Mouse (Mus musculus) kidney, embryonic 14.5 days (tissue): ENCODE measurements at regions not wholly inside any gene's neighbourhood (a gene's known extent, or its start where the extent isn't known, plus 50 kb on each side); places are given as distances from the start of the nearest gene placed in this dataset.

Experiments
- ATAC-seq: fragments of 200-750 bp; cut with Nextera tagmentation; 2 replicates; pipeline ENCODE4 v1.8.0; 2017; ENCODE audit warnings: moderate number of reproducible peaks, mild to moderate bottlenecking, moderate TSS enrichment, moderate library complexity; ENCODE audit not compliant: low FRiP score, low TSS enrichment
- H3K27ac ChIP-seq: fragments of 300-500 bp; sonication (generic); 2 replicates; pipeline ENCODE4 v1.5.1; 2014; ENCODE audit warnings: low read depth, mild to moderate bottlenecking, low read length, moderate library complexity, mixed read lengths
- H3K27me3 ChIP-seq: fragments of 300-500 bp; sonication (generic); 2 replicates; pipeline ENCODE4 v1.6.1; 2014; ENCODE audit warnings: mild to moderate bottlenecking, low read length; ENCODE audit not compliant: control insufficient read depth, insufficient read depth
- H3K36me3 ChIP-seq: fragments of 300-500 bp; sonication (generic); 2 replicates; pipeline ENCODE4 v1.6.1; 2014; ENCODE audit warnings: low read length, mixed read lengths; ENCODE audit not compliant: control insufficient read depth, insufficient read depth
- H3K4me1 ChIP-seq: fragments of 300-500 bp; sonication (generic); 2 replicates; pipeline ENCODE4 v1.6.1; 2014; ENCODE audit warnings: low read length, mixed read lengths; ENCODE audit not compliant: control insufficient read depth, insufficient read depth
- H3K4me2 ChIP-seq: fragments of 300-500 bp; sonication (generic); replicated peaks from 2 replicates; pipeline ENCODE4 v1.6.1; 2014; ENCODE audit warnings: low read depth, mild to moderate bottlenecking, low read length
- H3K4me3 ChIP-seq: fragments of 300-500 bp; sonication (generic); 2 replicates; pipeline ENCODE4 v1.5.1; 2014; ENCODE audit warnings: mild to moderate bottlenecking, low read length
- H3K9ac ChIP-seq: fragments of 300-500 bp; sonication (generic); 2 replicates; pipeline ENCODE4 v1.6.1; 2014; ENCODE audit warnings: low read depth, mild to moderate bottlenecking, low read length, moderate library complexity
- H3K9me3 ChIP-seq: fragments of 300-500 bp; sonication (generic); 2 replicates; pipeline ENCODE4 v1.6.1; 2016; ENCODE audit warnings: low read length; ENCODE audit not compliant: control insufficient read depth
- WGBS: fragments of 180-500 bp; shearing (Covaris S2); extraction: QIAGEN DNeasy Blood & Tissue Kit; methylation state at CpG from one replicate; pipeline ENCODE4 v1.1.7; 2014; 5-methylcytosine and 5-hydroxymethylcytosine counted together

DNA sequence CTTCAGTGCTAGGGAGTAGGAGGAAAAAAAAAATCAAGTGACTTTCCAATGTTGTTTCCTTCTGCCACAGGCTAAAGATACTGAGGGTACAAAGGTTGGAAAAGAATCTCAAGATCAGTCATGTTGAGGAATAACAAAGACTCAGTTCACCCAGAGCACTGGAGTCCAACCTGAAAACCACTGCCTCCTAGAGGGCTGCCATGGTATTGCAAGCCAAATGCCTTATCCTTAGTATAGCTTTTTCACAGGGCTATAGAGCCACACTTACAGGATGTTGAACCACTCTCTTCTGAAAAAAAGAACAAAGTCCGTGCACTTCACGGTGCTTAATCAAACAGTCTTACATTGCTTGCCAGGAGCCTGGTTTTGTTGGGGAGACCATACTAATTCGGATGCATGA is 139.9 kb upstream of the Srrm4 start:
- WGBS: 87% methylated on average over 3 of the region's 3 CpGs
- no peak overlapping the region for H3K9ac ChIP-seq

GRCm38 (mm10) chr5:116719200-116719599 is 127.6 kb upstream of the Srrm4 start:
- no peak for ATAC-seq

More for the DNA sequence above, 139.9 kb upstream of the Srrm4 start:
- Histone ChIP-seq H3K4me1 (no peaks in the 10 kb centered on the region), H3K27me3 (no peaks in the 10 kb centered on the region), H3K4me3 (no peak overlapping the region), H3K9me3 (no peaks in the 10 kb centered on the region), H3K27ac (no peak overlapping the region), H3K4me2 (no peak overlapping the region), H3K36me3 (no peaks in the 10 kb centered on the region)
- ATAC-seq: no peak

GRCm38 (mm10) chr5:116714256-116714655 is 122.6 kb upstream of the Srrm4 start:
- H3K36me3 ChIP-seq: no peaks in the 10 kb centered on the region
- WGBS: 29% methylated on average over 7 of the region's 7 CpGs

More at GRCm38 (mm10) chr5:116719200-116719599, 127.6 kb upstream of the Srrm4 start:
- Histone ChIP-seq H3K27ac (no peak overlapping the region), H3K4me3 (no peak overlapping the region), H3K4me2 (no peak overlapping the region), H3K27me3 (no peaks in the 10 kb centered on the region), H3K36me3 (no peaks in the 10 kb centered on the region), H3K9me3 (no peaks in the 10 kb centered on the region), H3K4me1 (no peaks in the 10 kb centered on the region), H3K9ac (no peak overlapping the region)
- 83% methylated on average over 1 of the region's 1 CpGs for WGBS

DNA sequence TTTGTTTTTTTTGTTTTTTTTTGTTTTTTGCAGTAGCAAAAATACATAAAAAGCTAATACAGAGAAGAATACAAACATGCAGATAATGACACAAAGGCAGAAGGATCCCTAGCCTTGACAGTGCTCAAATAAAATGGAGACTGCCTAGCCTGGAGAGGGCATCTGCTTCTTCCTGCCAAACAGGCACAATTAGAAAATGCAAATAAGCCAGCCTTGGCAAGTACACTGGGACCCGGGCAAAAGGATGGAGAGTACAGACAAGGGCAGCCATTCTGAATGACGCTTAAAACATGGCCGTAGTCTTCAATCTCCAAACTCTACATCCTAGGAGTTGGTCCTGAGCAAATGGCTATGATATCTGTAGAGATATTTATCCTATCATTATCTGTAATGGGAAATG is 120.4 kb upstream of the Srrm4 start:
- Histone ChIP-seq H3K4me2 (no peak overlapping the region), H3K9ac (no peak overlapping the region), H3K4me3 (no peak overlapping the region), H3K36me3 (no peaks in the 10 kb centered on the region), H3K27me3 (no peaks in the 10 kb centered on the region), H3K27ac (no peak overlapping the region), H3K9me3 (no peaks in the 10 kb centered on the region), H3K4me1 (no peaks in the 10 kb centered on the region)
- WGBS: 85% methylated on average over 3 of the region's 3 CpGs
- ATAC-seq: no peak

More at GRCm38 (mm10) chr5:116714256-116714655, 122.6 kb upstream of the Srrm4 start:
- Histone ChIP-seq H3K4me2 (no peak overlapping the region), H3K27me3 (no peaks in the 10 kb centered on the region), H3K4me3 (no peak overlapping the region), H3K4me1 (no peaks in the 10 kb centered on the region), H3K27ac (no peak overlapping the region), H3K9me3 (no peaks in the 10 kb centered on the region), H3K9ac (no peak overlapping the region)
- no peak for ATAC-seq

- H3K4me3 ChIP-seq: no peak overlapping the region
- no peaks in the 10 kb centered on the region for H3K9me3 ChIP-seq
- WGBS: 20% methylated on average over 6 of the region's 6 CpGs
- H3K4me2 ChIP-seq: no peak overlapping the region
- no peaks in the 10 kb centered on the region for H3K36me3 ChIP-seq
- H3K27me3 ChIP-seq: no peaks in the 10 kb centered on the region
- no peak overlapping the region for H3K9ac ChIP-seq
- no peak overlapping the region for H3K27ac ChIP-seq
- no peaks in the 10 kb centered on the region for H3K4me1 ChIP-seq
- no peak for ATAC-seq
Measured at GRCm38 (mm10) chr5:116708505-116708904, 116.9 kb upstream of the Srrm4 start.

DNA sequence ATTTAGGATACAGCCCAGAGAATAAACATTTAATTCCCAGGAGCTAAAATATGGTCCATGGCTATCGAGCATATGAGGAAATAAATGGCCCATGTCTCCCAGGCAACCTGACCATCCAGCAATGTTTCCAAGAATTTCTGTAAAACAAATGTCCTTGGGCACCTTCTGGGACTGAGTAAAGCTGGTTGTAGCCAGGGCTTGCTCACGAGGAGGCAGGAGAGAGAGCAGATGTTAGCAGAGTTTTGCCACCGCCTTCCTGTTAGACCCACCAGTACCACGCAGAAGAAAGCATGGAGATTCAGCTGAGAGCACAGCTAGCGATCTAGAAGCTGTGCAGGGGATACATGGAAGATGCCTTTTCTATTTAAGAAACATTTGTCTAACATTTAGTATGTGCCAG is 70.8 kb upstream of the Srrm4 start:
- no peak overlapping the region for H3K9ac ChIP-seq
- 85% methylated on average over 5 of the region's 5 CpGs for WGBS

DNA sequence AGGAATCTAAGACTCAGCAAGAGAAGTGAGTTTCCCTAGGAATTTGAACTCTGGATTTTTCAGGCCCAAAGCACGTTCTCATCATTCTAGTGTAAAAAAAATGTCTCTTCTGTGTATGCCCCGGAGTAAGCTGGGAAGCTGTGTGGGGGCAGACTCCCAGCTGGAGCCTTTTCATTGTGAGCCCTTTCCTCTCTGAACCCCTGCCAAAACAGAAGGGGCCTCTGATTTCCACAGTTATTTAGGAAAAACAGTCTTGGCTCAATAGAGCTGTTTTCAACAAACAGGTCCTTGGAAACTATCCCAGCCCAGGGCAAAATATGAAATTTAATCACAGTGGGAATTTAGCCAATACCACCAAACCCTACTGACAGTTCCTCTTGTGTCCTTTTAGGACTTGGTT is 70.2 kb upstream of the Srrm4 start:
- ATAC-seq: no peak
- no peak overlapping the region for H3K4me3 ChIP-seq
- H3K4me1 ChIP-seq: no peaks in the 10 kb centered on the region
- no peaks in the 10 kb centered on the region for H3K27me3 ChIP-seq
- 62% methylated on average over 2 of the region's 2 CpGs for WGBS
- H3K9me3 ChIP-seq: no peaks in the 10 kb centered on the region
- H3K9ac ChIP-seq: no peak overlapping the region
- no peak overlapping the region for H3K27ac ChIP-seq
- H3K4me2 ChIP-seq: no peak overlapping the region
- no peaks in the 10 kb centered on the region for H3K36me3 ChIP-seq

More for the DNA sequence above, 70.8 kb upstream of the Srrm4 start:
- Histone ChIP-seq H3K4me2 (no peak overlapping the region), H3K4me1 (no peaks in the 10 kb centered on the region), H3K36me3 (no peaks in the 10 kb centered on the region), H3K9me3 (no peaks in the 10 kb centered on the region), H3K27me3 (no peaks in the 10 kb centered on the region), H3K4me3 (no peak overlapping the region), H3K27ac (no peak overlapping the region)
- no peak for ATAC-seq

- ATAC-seq: no peak
- WGBS: 87% methylated on average over 17 of the region's 17 CpGs
- no peak overlapping the region for H3K27ac ChIP-seq
Measured at GRCm38 (mm10) chr5:116654486-116655420, 63.1 kb upstream of the Srrm4 start.

More at GRCm38 (mm10) chr5:116654486-116655420, 63.1 kb upstream of the Srrm4 start:
- Histone ChIP-seq H3K36me3 (no peaks in the 10 kb centered on the region), H3K4me2 (no peak overlapping the region), H3K4me1 (no peaks in the 10 kb centered on the region), H3K27me3 (no peaks in the 10 kb centered on the region), H3K4me3 (no peak overlapping the region), H3K9ac (no peak overlapping the region), H3K9me3 (peaks cover 3% of the 10 kb centered on the region; the same call in 1 of the 2 replicates)
